Mouse (Mus musculus): ENCODE data around the gene Fmo2.

GRCm38 (mm10) chr1:162897838-162898811, at the start of gene Fmo2:
- no peak for TF ChIP-seq GATA1 (IDR thresholded peaks at IDR 0.05; ENCODE audit: low read length)
- TF ChIP-seq TAL1 (IDR thresholded peaks at IDR 0.05; ENCODE audit: low read length), result no peak
